In genomic region chr10:88780716-88781115, GRCm38 (mm10) we compare ENCODE assay signal across 23 mouse cellular contexts.
"Had no signal": no experiment of that assay in that cellular context is flagged by ENCODE, and none has a peak within 500 bp of the region (broad histone marks: within the 10 kb centered on the region; RNA-seq: fewer than 3 reads in every experiment).

No protein-coding gene starts in this region.

- H3K9ac ChIP-seq: heart, embryonic 12.5 days; hindbrain, embryonic 13.5 days; hindbrain, embryonic 15.5 days; kidney, embryonic 15.5 days; limb, embryonic 13.5 days; limb, embryonic 15.5 days; liver, embryonic 12.5 days had no signal

- H3K27ac ChIP-seq: heart, embryonic 10.5 days; hindbrain, embryonic 13.5 days; hindbrain, embryonic 15.5 days; hindbrain, postnatal 0 days; kidney, embryonic 15.5 days; kidney, postnatal 0 days; limb, embryonic 13.5 days; limb, embryonic 15.5 days; liver, embryonic 12.5 days had no signal

- H3K27me3 ChIP-seq: heart, embryonic 12.5 days; hindbrain, embryonic 13.5 days; hindbrain, embryonic 15.5 days; kidney, embryonic 15.5 days; limb, embryonic 13.5 days; limb, embryonic 15.5 days; liver, embryonic 12.5 days had no signal

- H3K4me1 ChIP-seq: heart, embryonic 10.5 days; heart, embryonic 12.5 days; hindbrain, embryonic 13.5 days; hindbrain, embryonic 15.5 days; kidney, embryonic 15.5 days; limb, embryonic 13.5 days; limb, embryonic 15.5 days; liver, embryonic 12.5 days had no signal

- DNase-seq: gastrocnemius, postnatal 14 days; gastrocnemius, postnatal 36 days; heart, adult 18-20 months; heart, postnatal 10 days; kidney, adult 11 months; kidney, adult 2 months; kidney, adult 9 months; kidney, postnatal 14 days; kidney, postnatal 36 days; layer of hippocampus, adult 9-11 months; layer of hippocampus, postnatal 36 days; left cerebral cortex, postnatal 4 days had no signal

- H3K9me3 ChIP-seq: heart, embryonic 10.5 days; heart, embryonic 12.5 days; hindbrain, embryonic 13.5 days; hindbrain, embryonic 15.5 days; kidney, embryonic 15.5 days; limb, embryonic 13.5 days; limb, embryonic 15.5 days; liver, embryonic 12.5 days had no signal

- ATAC-seq: hindbrain, postnatal 0 days; intestine, embryonic 16.5 days; liver, embryonic 12.5 days had no signal

- H3K4me3 ChIP-seq: heart, embryonic 10.5 days; heart, embryonic 12.5 days; hindbrain, embryonic 13.5 days; hindbrain, embryonic 15.5 days; kidney, embryonic 15.5 days; limb, embryonic 13.5 days; limb, embryonic 15.5 days; liver, embryonic 12.5 days had no signal

- H3K4me2 ChIP-seq: heart, embryonic 12.5 days; hindbrain, embryonic 13.5 days; hindbrain, embryonic 15.5 days; kidney, embryonic 15.5 days; limb, embryonic 13.5 days; limb, embryonic 15.5 days; liver, embryonic 12.5 days had no signal
